Mouse (Mus musculus): ENCODE measurements at regions not wholly inside any gene's neighbourhood (a gene's known extent, or its start where the extent isn't known, plus 50 kb on each side); places are given as distances from the start of the nearest gene placed in this dataset.

DNA sequence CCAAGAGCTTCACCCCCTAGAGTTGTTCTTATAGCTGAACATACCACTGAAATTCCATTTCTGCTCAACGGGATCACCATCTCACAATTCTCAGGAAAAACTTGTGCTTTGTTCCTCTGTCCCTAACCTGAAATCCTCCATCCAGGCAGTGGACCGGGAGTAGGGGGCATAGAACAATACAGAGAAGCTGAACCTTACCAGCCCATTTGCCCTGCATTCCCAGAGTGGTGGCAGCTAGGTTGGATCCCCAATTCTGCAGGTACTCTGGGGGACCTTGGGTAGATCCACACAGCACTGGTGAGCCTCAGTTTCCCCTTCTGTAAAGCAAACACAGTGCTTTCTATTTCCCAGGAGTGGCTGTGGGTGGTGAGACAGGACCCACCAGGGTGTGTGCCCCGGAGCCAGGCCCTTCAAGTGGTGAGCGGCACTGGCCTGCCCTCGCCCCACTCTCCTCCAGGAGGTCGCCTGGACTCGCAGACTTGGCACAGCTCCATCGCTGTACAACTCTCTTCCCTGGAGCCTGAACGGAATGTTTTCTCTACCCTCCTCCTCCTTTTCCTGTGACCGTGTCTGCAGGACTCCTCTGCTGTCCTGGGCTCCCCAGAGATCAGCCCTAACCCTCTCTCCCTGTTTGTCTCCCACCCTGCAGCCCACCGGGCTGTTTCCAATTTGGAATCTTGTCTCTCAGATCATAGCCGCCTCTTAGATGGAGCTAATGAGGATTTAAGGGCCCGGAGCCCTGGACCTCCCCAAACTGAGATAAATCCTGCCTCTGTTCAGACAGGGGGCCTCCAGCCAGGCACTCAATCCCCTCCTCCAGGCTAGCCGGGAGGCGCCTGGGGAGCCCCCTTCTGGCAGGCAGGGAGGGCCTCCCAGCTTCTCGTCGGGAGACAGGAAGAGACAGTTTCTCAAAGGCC lies 52.3 kb upstream of the Cux1 start:
- H3K4me3 ChIP-seq = 0 out of 2 replicates have a peak overlapping the region, but pooled peaks have one; percentile 11
- H3K27ac ChIP-seq = no peak overlapping the region
- TF ChIP-seq CTCF (IDR thresholded peaks at IDR 0.05) = peak; percentile 36
- peak; percentile 33 for DNase-seq
- intact Hi-C loops (cut with DNase I) = loop anchor here (5.0 to 10.0 kb wide), 2 partner anchors 85 to 242 kb away; no protein-coding TSS in a partner anchor

DNA sequence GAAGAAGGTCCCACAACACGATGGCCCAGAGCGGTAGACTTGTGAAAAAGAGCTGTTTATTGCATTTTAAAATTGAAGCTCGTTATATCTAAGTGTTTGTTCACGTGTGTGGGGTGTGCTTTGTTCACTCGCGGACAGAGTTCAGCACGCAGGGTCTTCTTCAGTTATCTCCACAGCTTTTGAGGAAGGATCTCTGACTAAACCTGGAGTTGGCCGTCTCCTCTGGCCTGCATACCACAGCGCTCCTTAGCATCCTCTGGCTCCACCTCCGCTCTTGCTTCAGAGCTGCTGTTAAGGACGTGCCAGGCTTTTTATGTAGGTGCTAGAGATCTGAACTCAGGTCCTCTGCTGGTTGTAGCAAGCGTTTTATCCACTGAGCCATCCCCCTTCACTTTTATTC lies 52.9 kb upstream of the Cux1 start:
- Histone ChIP-seq H3K4me3 (no peak overlapping the region), H3K27ac (no peak overlapping the region)
- DNase-seq = no peak
- no peak for TF ChIP-seq CTCF (IDR thresholded peaks at IDR 0.05)
- intact Hi-C loops (cut with DNase I) = loop anchor here (5.0 to 10.0 kb wide), 2 partner anchors 85 to 243 kb away; no protein-coding TSS in a partner anchor

DNA sequence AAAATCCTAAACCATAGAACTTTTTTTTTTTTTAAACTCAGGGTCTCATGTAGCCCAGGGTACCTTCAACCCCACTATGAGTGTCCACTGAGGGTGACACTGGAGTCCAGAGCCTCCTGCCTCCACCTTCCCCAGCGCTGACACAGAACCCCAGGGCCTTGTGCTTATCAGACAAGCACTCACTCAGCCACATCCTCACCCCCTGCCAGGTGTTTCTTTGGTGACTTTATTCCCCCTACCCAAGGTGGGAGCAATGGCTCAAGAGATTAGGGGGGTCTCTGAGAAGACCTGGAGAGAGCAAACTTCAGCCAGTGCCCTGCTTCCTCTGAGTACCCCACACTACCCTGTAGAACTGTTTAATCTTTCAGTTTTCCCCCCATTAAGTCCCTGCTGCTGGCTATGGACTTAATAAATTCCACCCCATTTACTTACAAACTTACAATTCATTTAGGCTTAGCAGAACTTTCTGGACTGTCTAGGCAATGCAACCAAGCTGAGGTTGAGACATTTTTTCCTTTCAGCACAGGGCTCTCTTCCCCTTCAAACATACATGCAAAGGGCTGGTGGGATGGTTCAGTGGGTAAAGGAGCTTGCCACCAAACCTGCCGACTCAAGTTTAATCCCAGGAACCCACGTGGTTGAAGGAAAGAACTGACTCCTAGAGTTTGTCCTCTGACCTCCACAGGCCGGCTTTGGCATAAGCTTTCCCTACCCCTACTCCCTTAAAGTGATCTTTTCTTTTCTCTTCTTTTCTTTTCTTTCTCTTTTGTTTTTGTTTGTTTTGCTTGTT lies 54.2 kb upstream of the Cux1 start:
- no peak overlapping the region for H3K27ac ChIP-seq
- intact Hi-C loops (cut with DNase I) = loop anchor here (2.0 to 10.0 kb wide), 3 partner anchors 83 to 341 kb away; no protein-coding TSS in a partner anchor
- TF ChIP-seq CTCF (IDR thresholded peaks at IDR 0.05) = no peak
- DNase-seq = no peak
- no peak overlapping the region for H3K4me3 ChIP-seq

DNA sequence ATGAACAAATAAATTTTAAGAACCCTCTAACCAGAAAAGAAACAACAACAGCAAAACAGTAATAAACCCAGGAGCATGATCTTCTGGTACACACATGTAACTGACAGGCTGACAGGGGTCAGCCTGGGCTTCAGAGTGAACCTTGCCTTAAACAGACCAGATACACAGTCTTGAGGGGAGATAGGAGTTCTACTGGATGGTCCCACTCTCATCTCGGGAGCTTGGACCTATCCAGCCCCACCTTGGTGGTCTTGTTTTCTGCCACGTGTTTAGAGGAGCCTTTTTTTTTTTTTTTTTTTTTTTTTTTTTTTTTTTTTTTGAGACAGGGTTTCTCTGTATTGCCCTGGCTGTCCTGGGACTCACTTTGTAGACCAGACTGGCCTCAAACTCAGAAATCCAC lies 54.9 kb upstream of the Cux1 start:
- DNase-seq = no peak
- intact Hi-C loops (cut with DNase I) = loop anchor here (2.0 to 10.0 kb wide), 3 partner anchors 83 to 341 kb away; no protein-coding TSS in a partner anchor

DNA sequence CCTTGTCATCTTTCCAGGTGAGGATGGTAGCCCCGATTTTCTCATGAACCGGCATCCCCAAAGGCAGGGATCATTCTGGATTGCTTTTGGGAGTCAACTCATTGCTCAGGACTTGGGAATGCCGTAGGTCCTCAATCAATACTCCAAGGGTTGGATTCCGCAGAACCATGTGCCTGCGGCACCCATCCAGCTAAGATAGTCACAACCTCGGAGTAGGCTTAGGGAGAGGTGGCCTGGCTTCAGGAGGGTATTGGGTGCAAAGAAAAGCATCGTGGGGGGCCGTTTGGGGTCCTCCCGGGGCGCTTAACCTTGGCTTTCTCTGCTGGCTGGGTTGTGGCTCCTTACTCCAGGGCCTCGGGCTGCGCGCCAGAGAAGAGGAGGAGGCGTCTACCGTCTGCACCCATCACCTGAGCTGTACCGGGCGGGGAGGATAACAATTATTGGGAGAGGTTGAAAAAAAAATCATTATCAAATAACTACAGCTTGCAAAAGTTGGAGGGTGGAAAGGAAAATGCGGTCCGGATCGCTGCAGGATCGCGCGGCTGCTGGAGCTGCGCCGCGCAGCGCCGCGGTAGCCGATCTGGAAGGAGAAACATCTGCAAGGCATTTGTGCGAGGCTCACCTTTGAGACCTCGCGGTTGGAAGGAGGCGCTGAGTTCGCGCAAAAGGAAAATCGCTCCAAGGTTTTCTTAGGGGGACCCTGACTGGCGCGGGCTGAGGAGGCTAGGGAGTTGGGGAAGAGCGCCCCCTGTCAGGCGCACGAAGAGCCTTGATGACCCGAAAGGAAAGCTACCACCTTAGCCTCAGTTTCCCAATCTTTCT lies 55.6 kb upstream of the Cux1 start:
- intact Hi-C loops (cut with DNase I) = loop anchor here (1.0 to 10.0 kb wide), 5 partner anchors 56 to 364 kb away; partner anchors contain the start of gene Cux1
- peak; percentile 96 for TF ChIP-seq CTCF (IDR thresholded peaks at IDR 0.05)
- DNase-seq = peak; percentile 75
- H3K27ac ChIP-seq = no peak overlapping the region
- peak overlapping the region; percentile 81 for H3K4me3 ChIP-seq

More for the DNA sequence above, 54.9 kb upstream of the Cux1 start:
- Histone ChIP-seq H3K4me3 (no peak overlapping the region), H3K27ac (no peak overlapping the region)
- no peak for TF ChIP-seq CTCF (IDR thresholded peaks at IDR 0.05)

DNA sequence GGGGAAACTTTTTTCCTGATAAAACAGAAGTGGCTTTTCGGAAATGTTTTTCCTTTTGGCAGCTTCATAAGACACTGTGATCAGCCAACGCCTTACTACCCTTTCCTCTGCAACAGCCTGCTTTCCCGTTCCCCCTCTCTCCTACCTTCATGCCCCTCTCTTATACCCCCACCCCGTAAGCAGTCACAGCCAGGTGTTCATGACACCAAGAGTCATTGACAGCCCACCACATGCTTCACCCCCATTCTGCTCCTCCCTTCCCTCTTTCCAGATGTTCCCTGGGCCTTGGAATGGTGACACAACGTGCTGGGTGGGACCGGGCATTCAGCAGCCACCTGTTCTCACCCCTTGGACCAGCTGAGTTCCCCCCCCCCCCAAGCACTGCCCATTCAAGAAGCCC lies 56.5 kb upstream of the Cux1 start:
- no peak for DNase-seq
- Histone ChIP-seq H3K27ac (no peak overlapping the region), H3K4me3 (no peak overlapping the region)
- intact Hi-C loops (cut with DNase I) = loop anchor here (1.0 to 10.0 kb wide), 5 partner anchors 56 to 364 kb away; partner anchors contain the start of gene Cux1
- no peak for TF ChIP-seq CTCF (IDR thresholded peaks at IDR 0.05)

DNA sequence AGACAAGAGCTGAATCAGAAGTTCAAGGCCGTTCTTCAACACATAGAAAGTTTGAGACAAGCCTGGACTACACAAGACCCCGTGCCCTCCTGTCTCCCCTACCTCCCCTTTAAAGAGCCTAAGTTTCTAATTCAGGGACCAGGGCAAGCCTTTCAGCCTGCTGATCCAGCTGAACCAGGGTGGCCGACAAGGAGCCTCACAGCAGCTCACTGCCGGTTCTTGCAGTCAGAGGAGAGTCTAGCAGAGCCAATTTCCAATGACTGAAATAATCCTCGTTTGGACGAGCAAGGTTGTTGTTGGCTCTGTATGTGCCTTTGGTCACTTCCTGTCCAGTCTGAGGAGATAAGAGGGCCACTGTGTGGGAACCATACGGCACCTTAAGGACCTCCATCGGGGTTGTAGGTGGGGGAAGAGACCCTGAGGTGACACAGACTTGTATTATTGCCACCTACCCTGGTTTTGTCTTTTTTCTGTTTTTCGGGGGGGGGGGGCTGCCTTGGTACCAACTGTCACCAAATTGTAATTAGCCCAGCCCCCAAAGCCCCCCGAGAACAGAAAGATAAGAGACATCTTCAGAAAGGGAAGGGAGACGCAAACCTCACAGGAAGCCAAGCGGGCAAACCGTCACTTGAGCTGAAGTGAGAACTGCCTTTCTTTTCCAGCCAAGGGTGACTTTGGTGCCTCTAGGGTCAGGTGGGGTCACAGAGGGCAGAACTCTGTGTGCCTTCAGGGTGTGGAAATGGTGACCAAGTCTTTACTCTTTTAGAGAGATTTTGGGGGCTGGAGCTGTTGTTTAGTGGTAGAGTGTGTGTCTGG lies 58.1 kb upstream of the Cux1 start:
- no peak overlapping the region for H3K4me3 ChIP-seq
- H3K27ac ChIP-seq = no peak overlapping the region
- TF ChIP-seq CTCF (IDR thresholded peaks at IDR 0.05) = no peak
- intact Hi-C loops (cut with DNase I) = loop anchor here (10.0 kb wide), 1 partner anchor 79 kb away; no protein-coding TSS in a partner anchor
- no peak for DNase-seq

DNA sequence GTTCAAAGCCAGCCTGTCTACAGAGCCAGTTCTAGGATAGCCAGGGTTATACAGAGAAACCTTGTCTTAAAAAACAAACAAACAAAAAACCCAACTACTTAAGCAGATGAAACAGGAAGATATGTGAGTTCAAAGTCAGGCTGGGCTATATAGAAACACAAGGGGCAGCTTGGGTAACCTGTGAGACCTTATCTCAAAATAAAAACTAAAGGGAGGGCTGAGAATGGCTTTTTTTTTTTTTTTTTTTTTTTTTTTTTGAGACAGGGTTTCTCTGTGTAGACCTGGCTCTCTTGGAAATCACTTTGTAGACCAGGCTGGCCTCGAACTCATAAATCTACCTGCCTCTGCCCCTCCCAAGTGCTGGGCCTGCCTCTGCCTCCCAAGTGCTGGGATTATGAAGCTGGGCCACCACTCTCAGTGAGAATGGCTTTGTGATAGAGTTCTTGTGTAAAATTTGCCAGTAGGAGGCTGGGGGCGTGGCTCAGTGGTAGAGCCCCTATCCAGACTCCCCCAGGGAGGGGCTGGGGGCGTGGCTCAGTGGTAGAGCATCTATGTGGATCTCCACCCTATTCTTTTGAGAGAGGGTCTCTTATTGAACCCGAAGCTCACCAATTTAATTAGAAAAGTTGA lies 59.0 kb upstream of the Cux1 start:
- intact Hi-C loops (cut with DNase I) = loop anchor here (10.0 kb wide), 1 partner anchor 79 kb away; no protein-coding TSS in a partner anchor
- peak; percentile 23 for DNase-seq
- no peak overlapping the region for H3K4me3 ChIP-seq
- H3K27ac ChIP-seq = no peak overlapping the region
- no peak for TF ChIP-seq CTCF (IDR thresholded peaks at IDR 0.05)

DNA sequence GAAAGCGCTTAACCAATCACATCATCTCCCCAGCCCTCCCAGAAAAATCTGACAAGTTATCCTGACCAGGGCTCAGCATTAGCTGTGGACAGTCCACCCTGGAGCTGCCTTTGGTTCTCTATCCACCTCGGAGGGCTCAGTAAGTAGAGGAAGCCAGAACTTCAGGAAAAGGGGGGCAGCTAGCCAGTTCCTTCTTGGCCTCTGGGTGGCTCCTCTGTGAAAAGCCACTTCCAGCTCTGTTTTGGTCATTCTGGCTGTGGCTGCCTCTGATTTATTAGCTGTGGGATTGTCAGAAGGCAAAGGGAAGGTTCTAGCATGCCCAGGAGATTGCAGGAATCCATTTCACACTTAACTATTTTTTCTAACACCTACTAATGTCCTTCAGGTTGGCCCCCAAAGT lies 59.6 kb upstream of the Cux1 start:
- intact Hi-C loops (cut with DNase I) = loop anchor here (10.0 kb wide), 1 partner anchor 78 kb away; no protein-coding TSS in a partner anchor
- H3K4me3 ChIP-seq = no peak overlapping the region
- no peak for TF ChIP-seq CTCF (IDR thresholded peaks at IDR 0.05)
- peak; percentile 31 for DNase-seq
- H3K27ac ChIP-seq = no peak overlapping the region

DNA sequence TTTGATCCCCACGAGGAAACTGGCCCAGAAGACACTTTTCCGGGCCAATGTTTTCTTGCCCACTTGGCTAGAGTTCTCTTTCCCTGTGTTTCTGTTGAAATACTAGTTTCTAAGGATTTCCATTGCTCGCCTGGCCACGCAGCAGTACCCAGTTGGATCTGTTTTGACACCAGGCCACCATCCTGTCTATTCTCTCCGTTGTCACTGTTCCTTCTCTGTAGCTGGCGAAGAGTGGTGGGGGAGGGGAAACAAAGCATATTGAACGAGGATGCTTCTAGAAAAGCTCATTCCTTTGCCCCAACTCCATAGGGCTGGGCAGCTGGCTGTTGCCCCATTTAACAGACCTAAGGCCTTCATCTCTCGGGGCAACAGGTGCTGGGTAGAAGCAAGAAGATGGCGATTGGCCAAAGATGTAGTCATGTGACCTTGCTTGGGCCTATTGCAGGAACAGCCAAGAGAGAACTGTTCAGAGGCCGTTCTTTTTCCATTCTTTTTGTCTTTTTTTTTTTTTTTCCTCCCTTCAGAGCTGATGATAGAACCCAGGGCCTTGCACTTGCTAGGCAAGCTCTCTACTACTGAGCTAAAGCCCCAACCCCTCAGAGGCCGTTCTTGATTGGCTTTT lies 60.5 kb upstream of the Cux1 start:
- no peak overlapping the region for H3K27ac ChIP-seq
- peak; percentile 40 for DNase-seq
- no peak for TF ChIP-seq CTCF (IDR thresholded peaks at IDR 0.05)

More for the DNA sequence above, 60.5 kb upstream of the Cux1 start:
- intact Hi-C loops (cut with DNase I) = loop anchor here (10.0 kb wide), 1 partner anchor 77 kb away; no protein-coding TSS in a partner anchor
- H3K4me3 ChIP-seq = no peak overlapping the region
